Mouse (Mus musculus) cortical plate, adult 2 months (tissue): ENCODE results near the gene Rhof. TPM values are rescaled to one million over a fixed set of nuclear protein-coding genes. Genes with fewer than 3 reads are reported as not detected.
A peak's percentile ranks its signal among the peaks of the same experiment; 100 is the strongest.
"Not testable (repeated sequence)": the region's sequence is repeated elsewhere in the genome, so short reads cannot be mapped to it uniquely, and the experiment has no call there.

Source experiments
- H3K27ac ChIP-seq: fragments of 200-500 bp; 2 replicates; pipeline ENCODE4 v1.5.1; 2012; ENCODE audit warnings: low read length, control low read depth, inconsistent platforms; ENCODE audit not compliant: insufficient read depth
- H3K4me1 ChIP-seq: fragments of 200-500 bp; 2 replicates; pipeline ENCODE4 v1.6.1; 2011; ENCODE audit warnings: low read length; ENCODE audit not compliant: control insufficient read depth, insufficient read depth
- H3K4me3 ChIP-seq: fragments of 200-500 bp; 2 replicates; pipeline ENCODE4 v1.5.1; 2011; ENCODE audit warnings: mild to moderate bottlenecking, low read length, control low read depth; ENCODE audit not compliant: insufficient read depth
- CTCF ChIP-seq: fragments of 200-500 bp; IDR thresholded peaks from 2 replicates; pipeline ENCODE4 v1.5.1; 2011; ENCODE audit warnings: mild to moderate bottlenecking, control low read depth, low read length; ENCODE audit not compliant: insufficient read depth; ENCODE audit errors: extremely low read depth
- POLR2A ChIP-seq: fragments of 200-500 bp; IDR thresholded peaks from 2 replicates; pipeline ENCODE4 v1.6.1; 2011; ENCODE audit warnings: mild to moderate bottlenecking, low read length, control low read depth; ENCODE audit not compliant: insufficient read depth; ENCODE audit errors: extremely low read depth
- polyA plus RNA-seq: library from polyadenylated mRNA; depleted of rRNA; stranded (reverse); fragments of >200 nt; gene quantifications from 2 replicates; pipeline ENCODE4 v1.2.3, GENCODE M21; 2012

Rhof gene
- polyA plus RNA-seq, 1 experiment: 47.4 TPM

DNA sequence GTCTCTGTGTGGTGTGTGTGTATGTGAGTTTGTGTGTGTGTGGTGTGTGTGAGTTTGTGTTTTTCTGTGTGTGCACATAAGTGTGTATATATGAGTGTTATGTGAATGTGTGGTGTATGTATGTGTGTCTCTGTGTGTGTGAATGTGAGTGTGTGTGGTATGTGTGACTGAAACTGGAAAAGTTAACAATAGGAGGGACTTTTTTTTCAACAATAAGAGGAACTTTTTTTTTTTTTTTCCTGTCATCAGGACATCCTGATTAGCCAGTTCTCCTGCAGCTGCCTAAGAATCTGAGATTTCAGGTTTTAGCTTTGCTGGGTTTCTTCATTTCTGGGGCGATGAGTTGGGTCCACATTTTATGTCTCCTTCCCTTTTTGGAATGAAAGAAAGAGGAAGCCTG is 52.9 kb downstream of the Rhof start:
- Histone ChIP-seq H3K4me1 (peaks cover 6% of the 10 kb centered on the region), H3K27ac (no peak overlapping the region), H3K4me3 (no peak overlapping the region)
- no peak for TF ChIP-seq CTCF
- no peak for TF ChIP-seq POLR2A

- peak overlapping the region; percentile 69 for H3K4me3 ChIP-seq
- TF ChIP-seq CTCF (no peak), POLR2A (no peak)
- peaks cover 6% of the 10 kb centered on the region for H3K4me1 ChIP-seq
- H3K27ac ChIP-seq: peak overlapping the region; percentile 75; the same call in 1 of the 2 replicates
Observed at GRCm38 (mm10) chr5:123076419-123077281, 55.8 kb downstream of the Rhof start.

DNA sequence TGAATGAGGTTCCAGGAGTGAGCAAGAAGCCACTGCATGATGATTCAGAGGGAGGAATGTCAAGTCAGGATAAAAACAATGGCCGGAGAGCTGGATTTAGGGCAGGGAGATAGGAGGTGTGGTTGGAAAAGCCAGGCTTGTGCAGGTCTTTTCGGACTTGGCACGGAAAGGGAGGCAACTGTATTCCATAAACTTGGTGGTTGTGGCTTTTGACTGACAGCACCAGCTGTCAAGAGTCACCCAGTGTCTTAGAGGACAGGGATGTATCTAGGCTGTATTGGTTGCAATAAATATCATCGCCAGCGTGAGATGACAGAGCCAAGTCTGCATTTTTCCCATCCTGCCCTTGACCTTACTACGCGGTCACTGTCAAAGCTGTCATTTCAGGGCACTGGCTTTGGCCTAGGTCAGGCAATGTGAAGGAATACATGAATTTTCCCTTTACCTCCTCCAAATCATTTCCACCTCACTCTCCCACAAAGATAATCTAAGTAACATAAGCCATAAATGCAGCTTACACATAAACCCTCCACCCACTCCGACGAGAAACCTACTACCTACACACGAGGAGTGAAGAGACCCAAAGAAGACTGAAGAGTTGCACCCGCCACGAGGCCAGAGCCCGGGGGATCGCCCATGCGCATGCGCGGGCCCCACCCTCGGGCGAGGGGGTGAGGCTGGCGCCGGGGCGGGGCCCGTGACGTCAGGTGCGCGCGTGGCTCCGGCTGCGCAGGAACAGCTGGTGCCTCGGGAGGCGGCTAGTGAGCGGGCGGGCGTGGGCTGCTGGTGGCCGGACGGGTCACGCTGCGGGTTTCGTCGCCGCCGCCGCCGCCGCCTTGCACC is 56.7 kb downstream of the Rhof start:
- peak overlapping the region; percentile 69 for H3K4me3 ChIP-seq
- peaks cover 6% of the 10 kb centered on the region for H3K4me1 ChIP-seq
- no peak for TF ChIP-seq CTCF
- peak; percentile 64; the same call in 1 of the 2 replicates for TF ChIP-seq POLR2A
- H3K27ac ChIP-seq: peak overlapping the region; percentile 75; the same call in 1 of the 2 replicates

GRCm38 (mm10) chr5:123068714-123069113 is 63.8 kb downstream of the Rhof start:
- Histone ChIP-seq H3K4me1 (no peaks in the 10 kb centered on the region), H3K4me3 (no peak overlapping the region), H3K27ac (no peak overlapping the region)
- TF ChIP-seq CTCF (no peak), POLR2A (no peak)

GRCm38 (mm10) chr5:123068115-123068514 is 64.4 kb downstream of the Rhof start, which contains the start of gene Tmem120b:
TSS of gene Tmem120b (plus strand) at chr5:123068415.
- TF ChIP-seq CTCF (no peak), POLR2A (no peak)
- Histone ChIP-seq H3K27ac (no peak within 1 kb of the TSS), H3K4me3 (no peak within 1 kb of the TSS), H3K4me1 (no peaks in the 10 kb centered on the region)

- TF ChIP-seq POLR2A (no peak), CTCF (no peak)
- no peaks in the 10 kb centered on the region for H3K4me1 ChIP-seq
- H3K27ac ChIP-seq: no peak overlapping the region
- no peak overlapping the region for H3K4me3 ChIP-seq
Observed at GRCm38 (mm10) chr5:123067395-123067995, 65.0 kb downstream of the Rhof start.

DNA sequence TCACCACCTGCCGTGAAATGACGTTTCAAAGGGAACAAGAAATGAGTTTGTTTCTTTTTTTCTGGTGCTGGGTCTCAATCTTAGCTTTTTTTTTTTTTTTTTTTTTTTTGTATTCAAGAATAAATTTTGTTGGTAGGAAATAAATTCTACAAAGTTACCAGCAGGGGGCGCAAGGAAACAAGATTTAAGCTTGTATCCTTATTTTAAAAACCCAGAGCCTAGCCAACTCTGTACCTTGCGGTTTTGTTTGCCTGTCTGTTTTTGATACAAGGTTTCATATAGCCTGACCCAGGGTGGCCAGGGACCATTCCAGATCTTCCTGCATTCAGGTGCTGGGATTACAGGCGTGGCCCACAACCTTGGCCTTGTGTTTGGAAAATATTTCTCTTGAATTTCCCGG is 68.3 kb downstream of the Rhof start:
- Histone ChIP-seq H3K27ac (no peak overlapping the region), H3K4me1 (no peaks in the 10 kb centered on the region), H3K4me3 (peak overlapping the region; percentile 13; the same call in 1 of the 2 replicates)
- peak; percentile 13; the same call in 1 of the 2 replicates for TF ChIP-seq CTCF
- TF ChIP-seq POLR2A: no peak

DNA sequence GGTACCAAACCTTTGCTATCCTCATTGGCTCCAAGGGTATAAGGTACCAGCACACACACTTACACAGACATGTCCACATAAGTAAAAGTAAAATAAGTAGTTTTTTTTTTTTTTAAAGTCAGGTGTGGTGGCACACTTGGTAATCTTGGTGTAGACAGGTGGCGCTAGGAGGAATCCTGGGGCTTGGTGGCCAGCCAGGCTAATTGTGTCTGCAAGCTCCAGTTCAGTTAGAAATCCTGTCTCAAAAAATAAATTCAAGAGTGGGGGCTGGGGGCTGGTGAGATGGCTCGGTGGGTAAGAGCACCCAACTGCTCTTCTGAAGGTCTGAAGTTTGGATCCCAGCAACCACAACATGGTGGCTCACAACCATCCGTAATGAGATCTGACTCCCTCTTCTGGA is 69.4 kb downstream of the Rhof start:
- no peaks in the 10 kb centered on the region for H3K4me1 ChIP-seq
- H3K27ac ChIP-seq: no peak overlapping the region
- no peak overlapping the region for H3K4me3 ChIP-seq
- TF ChIP-seq CTCF (no peak), POLR2A (no peak)

GRCm38 (mm10) chr5:123061402-123061749 is 71.1 kb downstream of the Rhof start:
- not testable (repeated sequence) for H3K4me3 ChIP-seq, H3K4me1 ChIP-seq, H3K27ac ChIP-seq
